Mouse (Mus musculus): Measurements from ENCODE around the gene Nrarp.

Gene Nrarp

GRCm38 (mm10) chr2:25195211-25196156 is 14.9 kb downstream of the Nrarp start:
- Histone ChIP-seq H3K9me3 (ENCODE audit: low read length) (no peaks in the 10 kb centered on the region), H3K4me1 (replicated peaks; ENCODE audit: low read depth, low read length) (peaks cover 68% of the 10 kb centered on the region), H3K27me3 (ENCODE audit: insufficient read depth, low read length) (peaks cover 8% of the 10 kb centered on the region), H3K4me3 (replicated peaks; ENCODE audit: low read length) (peak overlapping the region; percentile 81), H3K36me3 (ENCODE audit: insufficient read depth, low read length) (peaks cover 37% of the 10 kb centered on the region)
- TF ChIP-seq POU5F1 (IDR thresholded peaks at IDR 0.05; ENCODE audit: borderline replicate concordance, low read length) (no peak), NANOG (IDR thresholded peaks at IDR 0.05; ENCODE audit: borderline replicate concordance, low read length) (no peak), CTCF (conservative IDR thresholded peaks at IDR 0.05; ENCODE audit: low read length) (no peak)

DNA sequence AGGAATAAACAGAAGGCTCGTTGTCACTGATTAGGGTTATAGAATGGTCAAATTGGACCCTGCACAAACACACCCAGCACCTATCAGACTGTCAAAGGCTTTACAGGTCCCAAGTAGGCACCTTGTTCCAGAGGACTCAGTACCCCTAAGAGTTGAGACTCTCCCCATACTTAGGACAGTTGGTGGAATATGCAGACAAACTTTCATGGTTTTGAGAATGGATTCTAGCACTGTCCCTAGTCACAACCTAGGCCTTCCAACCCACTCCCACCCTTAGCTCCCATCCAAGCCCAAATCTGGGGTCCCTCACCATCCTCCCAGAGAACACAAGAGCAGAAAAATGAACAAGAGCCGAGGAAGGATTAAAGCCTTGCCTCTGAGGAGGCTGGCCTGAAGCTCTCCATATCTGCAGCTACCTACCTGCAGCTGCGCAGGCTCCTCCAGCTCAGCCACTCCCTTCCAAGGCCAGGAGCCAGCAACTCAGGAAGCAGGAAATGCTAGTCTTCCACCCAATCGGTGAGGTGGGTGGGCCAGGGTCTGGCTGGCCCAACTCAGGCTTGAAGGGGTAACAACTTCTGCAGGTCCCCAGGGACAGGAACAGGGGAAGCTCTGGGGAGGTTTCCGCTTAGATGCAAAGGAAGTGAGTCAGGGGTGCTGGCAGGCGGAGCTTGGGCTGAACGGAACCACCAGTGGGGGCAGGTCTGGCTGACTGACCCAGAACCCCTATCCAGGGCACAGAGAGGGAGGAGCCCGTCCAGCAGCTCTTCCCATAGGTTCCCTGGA is 15.8 kb downstream of the Nrarp start, which contains the start of gene Tor4a:
Gene Tor4a, minus strand, starts transcription at position 715 of the 783 bp plus-strand sequence.
- no peak for TF ChIP-seq NANOG (IDR thresholded peaks at IDR 0.05; ENCODE audit: borderline replicate concordance, low read length)
- no peak for TF ChIP-seq CTCF (conservative IDR thresholded peaks at IDR 0.05; ENCODE audit: low read length)
- no peak for TF ChIP-seq POU5F1 (IDR thresholded peaks at IDR 0.05; ENCODE audit: borderline replicate concordance, low read length)
- no peaks in the 10 kb centered on the region for H3K9me3 ChIP-seq (ENCODE audit: low read length)
- peaks cover 8% of the 10 kb centered on the region for H3K27me3 ChIP-seq (ENCODE audit: insufficient read depth, low read length)
- peaks cover 46% of the 10 kb centered on the region for H3K36me3 ChIP-seq (ENCODE audit: insufficient read depth, low read length)
- H3K4me3 ChIP-seq (replicated peaks; ENCODE audit: low read length): peak within 1 kb of the TSS; percentile 81
- H3K4me1 ChIP-seq (replicated peaks; ENCODE audit: low read depth, low read length): peaks cover 70% of the 10 kb centered on the region

- no peaks in the 10 kb centered on the region for H3K9me3 ChIP-seq (ENCODE audit: low read length)
- peaks cover 54% of the 10 kb centered on the region for H3K36me3 ChIP-seq (ENCODE audit: insufficient read depth, low read length)
- peak overlapping the region; percentile 81 for H3K4me3 ChIP-seq (replicated peaks; ENCODE audit: low read length)
- H3K27me3 ChIP-seq (ENCODE audit: insufficient read depth, low read length): peaks cover 8% of the 10 kb centered on the region
- peaks cover 70% of the 10 kb centered on the region for H3K4me1 ChIP-seq (replicated peaks; ENCODE audit: low read depth, low read length)
- TF ChIP-seq CTCF (conservative IDR thresholded peaks at IDR 0.05; ENCODE audit: low read length) (no peak), POU5F1 (IDR thresholded peaks at IDR 0.05; ENCODE audit: borderline replicate concordance, low read length) (no peak), NANOG (IDR thresholded peaks at IDR 0.05; ENCODE audit: borderline replicate concordance, low read length) (no peak)
These were observed 16.6 kb downstream of the Nrarp start for GRCm38 (mm10) chr2:25197191-25197590.

- Histone ChIP-seq H3K4me3 (replicated peaks; ENCODE audit: low read length) (no peak overlapping the region), H3K4me1 (replicated peaks; ENCODE audit: low read depth, low read length) (peaks cover 68% of the 10 kb centered on the region), H3K27me3 (ENCODE audit: insufficient read depth, low read length) (peaks cover 8% of the 10 kb centered on the region), H3K9me3 (ENCODE audit: low read length) (no peaks in the 10 kb centered on the region), H3K36me3 (ENCODE audit: insufficient read depth, low read length) (peaks cover 61% of the 10 kb centered on the region)
- TF ChIP-seq NANOG (IDR thresholded peaks at IDR 0.05; ENCODE audit: borderline replicate concordance, low read length): no peak
These were observed 17.4 kb downstream of the Nrarp start for GRCm38 (mm10) chr2:25197946-25198345.

- Histone ChIP-seq H3K4me3 (replicated peaks; ENCODE audit: low read length) (no peak overlapping the region), H3K4me1 (replicated peaks; ENCODE audit: low read depth, low read length) (peaks cover 41% of the 10 kb centered on the region), H3K9me3 (ENCODE audit: low read length) (no peaks in the 10 kb centered on the region), H3K27me3 (ENCODE audit: insufficient read depth, low read length) (no peaks in the 10 kb centered on the region), H3K36me3 (ENCODE audit: insufficient read depth, low read length) (peaks cover 77% of the 10 kb centered on the region)
- TF ChIP-seq CTCF (conservative IDR thresholded peaks at IDR 0.05; ENCODE audit: low read length): no peak
- TF ChIP-seq NANOG (IDR thresholded peaks at IDR 0.05; ENCODE audit: borderline replicate concordance, low read length): no peak
- no peak for TF ChIP-seq POU5F1 (IDR thresholded peaks at IDR 0.05; ENCODE audit: borderline replicate concordance, low read length)
These were observed 20.1 kb downstream of the Nrarp start for GRCm38 (mm10) chr2:25200631-25201030.

DNA sequence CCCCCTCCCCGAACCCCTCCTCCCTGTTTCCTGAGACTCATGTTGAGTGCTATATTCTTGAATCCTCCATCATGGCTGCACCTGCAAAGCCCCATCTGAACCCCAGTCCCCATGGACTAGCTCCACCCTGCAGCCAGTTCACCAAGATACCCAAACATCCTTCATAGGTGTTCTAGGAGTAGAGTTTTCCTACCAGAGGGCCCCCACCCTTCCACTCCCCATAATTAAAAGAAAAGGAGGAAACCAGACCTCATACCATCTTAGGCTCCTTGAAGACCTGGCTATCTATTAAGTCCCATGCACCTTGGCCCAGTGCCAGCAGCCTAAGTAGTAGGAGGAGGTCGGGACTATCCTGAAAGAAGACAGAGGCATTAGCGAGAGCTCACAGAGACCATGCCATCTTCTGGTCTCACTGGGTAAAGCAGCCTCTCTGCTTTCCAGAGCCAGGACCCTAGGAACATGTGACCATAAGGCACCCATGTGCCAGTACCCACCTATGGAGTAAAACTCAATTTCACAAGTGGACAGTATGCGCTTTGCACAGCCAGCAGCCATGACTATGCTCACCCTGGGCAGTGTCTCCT is 23.2 kb downstream of the Nrarp start:
- Histone ChIP-seq H3K9me3 (ENCODE audit: low read length) (no peaks in the 10 kb centered on the region), H3K36me3 (ENCODE audit: insufficient read depth, low read length) (peaks cover 100% of the 10 kb centered on the region), H3K27me3 (ENCODE audit: insufficient read depth, low read length) (no peaks in the 10 kb centered on the region), H3K4me1 (replicated peaks; ENCODE audit: low read depth, low read length) (peaks cover 24% of the 10 kb centered on the region), H3K4me3 (replicated peaks; ENCODE audit: low read length) (no peak overlapping the region)
- TF ChIP-seq CTCF (conservative IDR thresholded peaks at IDR 0.05; ENCODE audit: low read length) (no peak), POU5F1 (IDR thresholded peaks at IDR 0.05; ENCODE audit: borderline replicate concordance, low read length) (no peak), NANOG (IDR thresholded peaks at IDR 0.05; ENCODE audit: borderline replicate concordance, low read length) (no peak)

DNA sequence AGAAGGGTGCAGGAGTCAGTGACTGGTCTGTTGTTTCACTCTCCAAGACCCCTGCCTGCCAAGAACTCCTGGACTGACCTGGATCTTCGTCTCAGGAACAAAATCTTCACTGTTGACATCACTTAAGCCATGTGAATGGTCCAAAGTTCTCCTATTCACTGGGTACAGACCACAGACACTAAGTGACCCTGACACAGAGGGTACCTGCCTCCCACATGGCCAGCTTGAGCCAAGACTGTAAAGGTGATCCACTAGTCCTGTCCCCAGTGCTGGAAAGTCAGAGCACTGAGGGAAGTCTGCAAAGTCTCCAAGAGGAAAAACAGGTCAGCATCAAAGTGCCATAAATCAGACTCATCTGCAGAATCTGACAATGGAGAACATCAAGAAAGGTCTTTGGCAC is 27.0 kb downstream of the Nrarp start:
- H3K27me3 ChIP-seq (ENCODE audit: insufficient read depth, low read length): 0 out of 2 replicates have a peak, but pooled peaks cover 5% of the 10 kb centered on the region
- no peaks in the 10 kb centered on the region for H3K9me3 ChIP-seq (ENCODE audit: low read length)
- peaks cover 33% of the 10 kb centered on the region for H3K4me1 ChIP-seq (replicated peaks; ENCODE audit: low read depth, low read length)
- H3K4me3 ChIP-seq (replicated peaks; ENCODE audit: low read length): no peak overlapping the region
- H3K36me3 ChIP-seq (ENCODE audit: insufficient read depth, low read length): peaks cover 79% of the 10 kb centered on the region
- TF ChIP-seq POU5F1 (IDR thresholded peaks at IDR 0.05; ENCODE audit: borderline replicate concordance, low read length): no peak
- no peak for TF ChIP-seq NANOG (IDR thresholded peaks at IDR 0.05; ENCODE audit: borderline replicate concordance, low read length)
- TF ChIP-seq CTCF (conservative IDR thresholded peaks at IDR 0.05; ENCODE audit: low read length): no peak

DNA sequence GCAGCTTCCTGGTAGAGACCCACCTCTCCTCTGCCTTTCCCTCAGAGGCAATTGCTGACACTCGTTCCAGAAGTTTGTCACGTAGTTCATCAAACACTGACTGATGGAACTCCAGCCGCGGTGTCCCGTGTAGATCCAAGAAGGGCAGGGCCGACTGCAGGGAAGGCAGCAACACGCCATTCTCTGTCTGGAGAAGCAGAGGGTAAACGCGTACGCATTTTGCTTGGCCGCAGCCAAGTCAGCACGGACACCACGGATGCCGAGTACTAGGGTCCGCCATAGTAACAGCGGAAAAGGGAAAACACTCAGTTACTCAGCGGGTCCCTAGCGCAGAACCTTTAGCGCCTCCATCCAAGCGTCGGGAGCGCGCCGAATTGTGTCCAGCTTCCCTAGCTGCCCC is 30.1 kb downstream of the Nrarp start:
- Histone ChIP-seq H3K27me3 (ENCODE audit: insufficient read depth, low read length) (peaks cover 8% of the 10 kb centered on the region; the same call in 1 of the 2 replicates), H3K4me1 (replicated peaks; ENCODE audit: low read depth, low read length) (peaks cover 53% of the 10 kb centered on the region), H3K9me3 (ENCODE audit: low read length) (no peaks in the 10 kb centered on the region), H3K4me3 (replicated peaks; ENCODE audit: low read length) (peak overlapping the region; percentile 97), H3K36me3 (ENCODE audit: insufficient read depth, low read length) (peaks cover 48% of the 10 kb centered on the region)
- no peak for TF ChIP-seq CTCF (conservative IDR thresholded peaks at IDR 0.05; ENCODE audit: low read length)
- no peak for TF ChIP-seq POU5F1 (IDR thresholded peaks at IDR 0.05; ENCODE audit: borderline replicate concordance, low read length)
- no peak for TF ChIP-seq NANOG (IDR thresholded peaks at IDR 0.05; ENCODE audit: borderline replicate concordance, low read length)

All from E14TG2a.4 (cell line).